Mouse (Mus musculus): ENCODE measurements around the gene Clk1.

- TF ChIP-seq POLR2A (IDR thresholded peaks at IDR 0.05; ENCODE audit: insufficient read length, low read depth) (no peak), CEBPB (IDR thresholded peaks at IDR 0.05; ENCODE audit: insufficient read depth, poor library complexity, severe bottlenecking) (no peak), TCF3 (IDR thresholded peaks at IDR 0.05; ENCODE audit: insufficient read length, low read depth) (no peak), USF1 (IDR thresholded peaks at IDR 0.05; ENCODE audit: low read depth) (no peak), POLR2AphosphoS2 (IDR thresholded peaks at IDR 0.05; ENCODE audit: insufficient read length, low read depth) (no peak), MAX (IDR thresholded peaks at IDR 0.05; ENCODE audit: low read depth) (no peak), REST (IDR thresholded peaks at IDR 0.05; ENCODE audit: insufficient read depth, insufficient read length) (no peak), MYOG (IDR thresholded peaks at IDR 0.05; ENCODE audit: control insufficient read depth in 1 of 3, insufficient read depth in 1 of 3, insufficient read length in 2 of 3, low read depth in 2 of 3) (no peak), E2F4 (IDR thresholded peaks at IDR 0.05; ENCODE audit: insufficient read depth) (no peak), MYOD1 (IDR thresholded peaks at IDR 0.05; ENCODE audit: control insufficient read depth in 1 of 3, insufficient read length in 2 of 3, low read depth in 2 of 3) (no peak), TCF12 (IDR thresholded peaks at IDR 0.05; ENCODE audit: insufficient read depth, poor library complexity, severe bottlenecking) (no peak), SRF (IDR thresholded peaks at IDR 0.05; ENCODE audit: control insufficient read depth, insufficient read length, low read depth) (no peak)
Observed at GRCm38 (mm10) chr1:58424551-58424950, 685 bp upstream of the Clk1 start.
